Mouse (Mus musculus) brown adipose tissue, adult 24 weeks (tissue): ENCODE measurements around the gene Rnpep. TPM values are rescaled to one million over a fixed set of nuclear protein-coding genes. Genes with fewer than 3 reads are reported as not detected.
A peak's percentile ranks its signal among the peaks of the same experiment; 100 is the strongest.
"Not testable (repeated sequence)": the region's sequence is repeated elsewhere in the genome, so short reads cannot be mapped to it uniquely, and the experiment has no call there.

Source experiments
- H3K27ac ChIP-seq: fragments of 200-500 bp; replicated peaks from 2 replicates; pipeline ENCODE4 v1.5.1; 2012; ENCODE audit warnings: low read depth, mild to moderate bottlenecking, low read length
- H3K4me1 ChIP-seq: fragments of 200-500 bp; 2 replicates; pipeline ENCODE4 v1.6.1; 2012; ENCODE audit warnings: low read length, mixed read lengths; ENCODE audit not compliant: control insufficient read depth, insufficient read depth, insufficient read length
- H3K4me3 ChIP-seq: fragments of 200-500 bp; 2 replicates; pipeline ENCODE4 v1.5.1; 2012; ENCODE audit warnings: low read depth, mild to moderate bottlenecking, low read length, moderate library complexity; ENCODE audit not compliant: insufficient read depth
- polyA plus RNA-seq: library from polyadenylated mRNA; stranded (reverse); fragments of >200 nt; gene quantifications from 2 replicates; pipeline ENCODE4 v1.2.4, GENCODE M21; 2012; ENCODE audit not compliant: missing spikeins, insufficient read depth, insufficient read length

Gene Rnpep
- polyA plus RNA-seq, 1 experiment, result 32.3 TPM

- Histone ChIP-seq H3K4me1 (no peaks in the 10 kb centered on the region), H3K4me3 (no peak overlapping the region)
These were observed 12.5 kb downstream of the Rnpep start for GRCm38 (mm10) chr1:135271371-135271770.

GRCm38 (mm10) chr1:135267663-135268446, 16.0 kb downstream of the Rnpep start:
- no peaks in the 10 kb centered on the region for H3K4me1 ChIP-seq
- H3K4me3 ChIP-seq, result no peak overlapping the region
- no peak overlapping the region for H3K27ac ChIP-seq

More at GRCm38 (mm10) chr1:135271371-135271770, 12.5 kb downstream of the Rnpep start:
- no peak overlapping the region for H3K27ac ChIP-seq

- H3K4me1 ChIP-seq, result no peaks in the 10 kb centered on the region
- H3K4me3 ChIP-seq, result no peak overlapping the region
- no peak overlapping the region for H3K27ac ChIP-seq
These were observed 18.1 kb downstream of the Rnpep start for GRCm38 (mm10) chr1:135265834-135266233.

- Histone ChIP-seq H3K4me1 (no peaks in the 10 kb centered on the region), H3K27ac (no peak overlapping the region), H3K4me3 (no peak overlapping the region)
These were observed 20.6 kb downstream of the Rnpep start for GRCm38 (mm10) chr1:135263316-135263715.

- Histone ChIP-seq H3K27ac (no peak overlapping the region), H3K4me3 (no peak overlapping the region), H3K4me1 (no peaks in the 10 kb centered on the region)
These were observed 21.6 kb downstream of the Rnpep start for GRCm38 (mm10) chr1:135262329-135262728.

GRCm38 (mm10) chr1:135260931-135261330, 23.0 kb downstream of the Rnpep start:
- H3K4me3 ChIP-seq, result no peak overlapping the region
- H3K4me1 ChIP-seq, result no peaks in the 10 kb centered on the region
- no peak overlapping the region for H3K27ac ChIP-seq

- no peak overlapping the region for H3K27ac ChIP-seq
These were observed 24.8 kb downstream of the Rnpep start for GRCm38 (mm10) chr1:135259128-135259436.

GRCm38 (mm10) chr1:135258380-135259127, 25.3 kb downstream of the Rnpep start, which contains the start of gene Elf3:
Gene Elf3, minus strand, starts transcription at chr1:135258568.
- no peaks in the 10 kb centered on the region for H3K4me1 ChIP-seq
- no peak within 1 kb of the TSS for H3K27ac ChIP-seq
- peak within 1 kb of the TSS; percentile 38 for H3K4me3 ChIP-seq

More at GRCm38 (mm10) chr1:135259128-135259436, 24.8 kb downstream of the Rnpep start:
- no peaks in the 10 kb centered on the region for H3K4me1 ChIP-seq
- peak overlapping the region; percentile 38 for H3K4me3 ChIP-seq

GRCm38 (mm10) chr1:135256299-135256698, 27.6 kb downstream of the Rnpep start:
- no peak overlapping the region for H3K4me3 ChIP-seq
- no peak overlapping the region for H3K27ac ChIP-seq
- H3K4me1 ChIP-seq, result no peaks in the 10 kb centered on the region

- no peaks in the 10 kb centered on the region for H3K4me1 ChIP-seq
- no peak overlapping the region for H3K27ac ChIP-seq
- H3K4me3 ChIP-seq, result no peak overlapping the region
These were observed 31.0 kb downstream of the Rnpep start for GRCm38 (mm10) chr1:135252854-135253253.

- Histone ChIP-seq H3K4me1 (no peaks in the 10 kb centered on the region), H3K4me3 (no peak overlapping the region)
These were observed 32.5 kb downstream of the Rnpep start for GRCm38 (mm10) chr1:135251405-135251804.

GRCm38 (mm10) chr1:135250706-135251105, 33.2 kb downstream of the Rnpep start:
- no peaks in the 10 kb centered on the region for H3K4me1 ChIP-seq
- no peak overlapping the region for H3K27ac ChIP-seq
- no peak overlapping the region for H3K4me3 ChIP-seq

More at GRCm38 (mm10) chr1:135251405-135251804, 32.5 kb downstream of the Rnpep start:
- no peak overlapping the region for H3K27ac ChIP-seq

GRCm38 (mm10) chr1:135248434-135248850, 35.4 kb downstream of the Rnpep start:
- no peaks in the 10 kb centered on the region for H3K4me1 ChIP-seq
- no peak overlapping the region for H3K27ac ChIP-seq
- no peak overlapping the region for H3K4me3 ChIP-seq

GRCm38 (mm10) chr1:135244014-135244413, 39.9 kb downstream of the Rnpep start:
- Histone ChIP-seq H3K4me1 (0 out of 2 replicates have a peak, but pooled peaks cover 2% of the 10 kb centered on the region), H3K4me3 (no peak overlapping the region)

GRCm38 (mm10) chr1:135240206-135240605, 43.7 kb downstream of the Rnpep start:
- H3K4me3 ChIP-seq, H3K4me1 ChIP-seq, H3K27ac ChIP-seq: not testable (repeated sequence)

More at GRCm38 (mm10) chr1:135244014-135244413, 39.9 kb downstream of the Rnpep start:
- no peak overlapping the region for H3K27ac ChIP-seq
